Mouse (Mus musculus): Measurements from ENCODE around the gene 9930021J03Rik. TPM values are rescaled to one million over a fixed set of nuclear protein-coding genes. Genes with fewer than 3 reads are reported as not detected.

The 9930021J03Rik gene
- polyA plus RNA-seq, 1 experiment from 2014 or later, result 1.7 TPM

- Histone ChIP-seq H3K9ac (ENCODE audit: low read depth, low read length) (no peak overlapping the region), H3K4me2 (ENCODE audit: low read depth, low read length) (no peak overlapping the region), H3K9me3 (replicated peaks; ENCODE audit: control insufficient read depth, low read length) (no peaks in the 10 kb centered on the region), H3K4me1 (ENCODE audit: control insufficient read depth, low read depth, low read length) (peaks cover 6% of the 10 kb centered on the region), H3K27me3 (ENCODE audit: control insufficient read depth, insufficient read depth, low read depth, low read length) (no peaks in the 10 kb centered on the region), H3K27ac (ENCODE audit: low read length) (no peak overlapping the region), H3K36me3 (ENCODE audit: control insufficient read depth, insufficient read depth) (no peaks in the 10 kb centered on the region), H3K4me3 (ENCODE audit: low read depth, low read length) (no peak overlapping the region)
- no peak for ATAC-seq (ENCODE audit: low read depth)
- WGBS (ENCODE audit: insufficient replicate concordance), result 70% methylated on average over 6 of the region's 6 CpGs
Observed at GRCm38 (mm10) chr19:29670247-29670646, 135.5 kb downstream of the 9930021J03Rik start.

- Histone ChIP-seq H3K27me3 (ENCODE audit: control insufficient read depth, insufficient read depth, low read depth, low read length) (no peaks in the 10 kb centered on the region), H3K9me3 (replicated peaks; ENCODE audit: control insufficient read depth, low read length) (no peaks in the 10 kb centered on the region), H3K4me1 (ENCODE audit: control insufficient read depth, low read depth, low read length) (peaks cover 6% of the 10 kb centered on the region), H3K36me3 (ENCODE audit: control insufficient read depth, insufficient read depth) (no peaks in the 10 kb centered on the region), H3K4me3 (ENCODE audit: low read depth, low read length) (no peak overlapping the region), H3K9ac (ENCODE audit: low read depth, low read length) (no peak overlapping the region), H3K27ac (ENCODE audit: low read length) (no peak overlapping the region), H3K4me2 (ENCODE audit: low read depth, low read length) (no peak overlapping the region)
- whole genome bisulfite sequencing (ENCODE audit: insufficient replicate concordance), result 54% methylated on average over 7 of the region's 7 CpGs
- peak; percentile 13; the same call in 1 of the 2 replicates for ATAC-seq (ENCODE audit: low read depth)
Observed at GRCm38 (mm10) chr19:29668135-29668534, 137.7 kb downstream of the 9930021J03Rik start.

- Histone ChIP-seq H3K4me1 (ENCODE audit: control insufficient read depth, low read depth, low read length) (peaks cover 6% of the 10 kb centered on the region), H3K4me2 (ENCODE audit: low read depth, low read length) (no peak overlapping the region), H3K4me3 (ENCODE audit: low read depth, low read length) (no peak overlapping the region), H3K36me3 (ENCODE audit: control insufficient read depth, insufficient read depth) (no peaks in the 10 kb centered on the region), H3K27ac (ENCODE audit: low read length) (no peak overlapping the region), H3K27me3 (ENCODE audit: control insufficient read depth, insufficient read depth, low read depth, low read length) (no peaks in the 10 kb centered on the region), H3K9ac (ENCODE audit: low read depth, low read length) (no peak overlapping the region), H3K9me3 (replicated peaks; ENCODE audit: control insufficient read depth, low read length) (no peaks in the 10 kb centered on the region)
- peak; percentile 37; the same call in 1 of the 2 replicates for ATAC-seq (ENCODE audit: low read depth)
- 47% methylated on average over 5 of the region's 5 CpGs for WGBS (ENCODE audit: insufficient replicate concordance)
Observed at GRCm38 (mm10) chr19:29666965-29667594, 138.7 kb downstream of the 9930021J03Rik start.

DNA sequence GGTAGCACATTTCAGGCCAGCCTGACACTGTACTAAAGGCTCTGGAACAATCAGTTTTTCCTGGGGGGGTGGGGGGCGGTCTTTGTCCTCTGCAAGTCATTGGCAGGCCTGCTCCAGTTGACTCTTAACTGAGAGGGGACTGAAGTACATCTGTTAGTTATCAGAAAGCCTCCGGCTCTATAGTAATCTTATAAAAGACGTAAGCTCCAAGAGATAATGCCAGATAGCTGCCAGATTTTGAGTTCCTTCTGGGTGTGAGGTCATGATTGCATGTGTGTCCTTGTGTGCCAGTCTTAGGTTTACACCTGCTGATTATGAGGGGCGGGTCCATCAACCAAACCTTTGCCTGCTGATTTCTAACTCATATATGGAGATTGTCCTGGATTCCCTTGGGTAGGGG, 139.6 kb downstream of the 9930021J03Rik start:
- H3K36me3 ChIP-seq (ENCODE audit: control insufficient read depth, insufficient read depth), result no peaks in the 10 kb centered on the region
- no peak overlapping the region for H3K9ac ChIP-seq (ENCODE audit: low read depth, low read length)
- no peak overlapping the region for H3K27ac ChIP-seq (ENCODE audit: low read length)
- peaks cover 6% of the 10 kb centered on the region for H3K4me1 ChIP-seq (ENCODE audit: control insufficient read depth, low read depth, low read length)
- no peaks in the 10 kb centered on the region for H3K27me3 ChIP-seq (ENCODE audit: control insufficient read depth, insufficient read depth, low read depth, low read length)
- 39% methylated on average over 4 of the region's 4 CpGs for WGBS (ENCODE audit: insufficient replicate concordance)
- no peak overlapping the region for H3K4me3 ChIP-seq (ENCODE audit: low read depth, low read length)
- ATAC-seq (ENCODE audit: low read depth), result no peak
- H3K4me2 ChIP-seq (ENCODE audit: low read depth, low read length), result no peak overlapping the region
- H3K9me3 ChIP-seq (replicated peaks; ENCODE audit: control insufficient read depth, low read length), result no peaks in the 10 kb centered on the region

DNA sequence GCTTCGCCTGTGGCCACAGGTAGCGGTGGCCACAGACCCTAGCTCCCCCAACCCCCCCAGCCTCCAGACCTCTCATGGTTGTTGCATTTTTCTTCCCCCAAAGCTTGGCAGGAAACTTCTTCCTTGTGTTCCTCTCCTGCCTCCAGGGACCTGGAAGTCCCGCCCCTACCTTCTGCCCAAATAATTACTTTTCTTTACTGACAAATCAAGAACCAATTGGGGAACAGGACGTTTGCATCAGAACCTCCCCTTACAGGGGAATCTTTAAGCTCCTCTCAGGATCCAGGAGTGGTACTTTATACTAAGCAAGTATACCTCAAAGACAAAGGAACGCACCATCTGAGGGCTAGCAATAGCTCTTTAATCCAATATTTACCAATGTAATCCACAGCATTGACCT, 140.9 kb downstream of the 9930021J03Rik start:
- H3K4me2 ChIP-seq (ENCODE audit: low read depth, low read length), result no peak overlapping the region
- H3K27ac ChIP-seq (ENCODE audit: low read length), result no peak overlapping the region
- H3K27me3 ChIP-seq (ENCODE audit: control insufficient read depth, insufficient read depth, low read depth, low read length), result no peaks in the 10 kb centered on the region
- ATAC-seq (ENCODE audit: low read depth), result no peak
- 67% methylated on average over 5 of the region's 5 CpGs for WGBS (ENCODE audit: insufficient replicate concordance)
- no peak overlapping the region for H3K9ac ChIP-seq (ENCODE audit: low read depth, low read length)
- H3K4me1 ChIP-seq (ENCODE audit: control insufficient read depth, low read depth, low read length), result peaks cover 6% of the 10 kb centered on the region
- H3K4me3 ChIP-seq (ENCODE audit: low read depth, low read length), result no peak overlapping the region
- no peaks in the 10 kb centered on the region for H3K9me3 ChIP-seq (replicated peaks; ENCODE audit: control insufficient read depth, low read length)
- no peaks in the 10 kb centered on the region for H3K36me3 ChIP-seq (ENCODE audit: control insufficient read depth, insufficient read depth)

Other genes starting within 250 kb of the 9930021J03Rik start
- gene Ermp1, start 157.6 kb downstream of the 9930021J03Rik start, polyA plus RNA-seq (2015; fragmentation: Nextera tagmentation; extraction: Ambion mirVana), result 9.4 and 10.0 TPM in 2 replicates
- gene Mlana, start 108.2 kb downstream of the 9930021J03Rik start, polyA plus RNA-seq (2015; fragmentation: Nextera tagmentation; extraction: Ambion mirVana), result not detected in 2 replicates
- 5.2 and 6.0 TPM in 2 replicates for gene Ranbp6, start 7.0 kb upstream of the 9930021J03Rik start, polyA plus RNA-seq (2015; fragmentation: Nextera tagmentation; extraction: Ambion mirVana)
- 1.5 and 1.6 TPM in 2 replicates for gene Il33, start 119.1 kb upstream of the 9930021J03Rik start, polyA plus RNA-seq (2015; fragmentation: Nextera tagmentation; extraction: Ambion mirVana)
- not detected in 2 replicates for gene Trpd52l3, start 197.8 kb upstream of the 9930021J03Rik start, polyA plus RNA-seq (2015; fragmentation: Nextera tagmentation; extraction: Ambion mirVana)
- 30.7 and 32.0 TPM in 2 replicates for gene Uhrf2, start 224.5 kb upstream of the 9930021J03Rik start, polyA plus RNA-seq (2015; fragmentation: Nextera tagmentation; extraction: Ambion mirVana)